Mouse (Mus musculus) adrenal gland, postnatal 4 days (tissue): ENCODE data around the gene Rps7. TPM values are rescaled to one million over a fixed set of nuclear protein-coding genes. Genes with fewer than 3 reads are reported as not detected.

Source experiments
- DNase-seq, 2 experiments: peaks; one replicate each; pipeline ENCODE4 v3.0.0; 2021 to 2022; ENCODE audit warnings: low spot score in 2 of 2, mixed read lengths in 2 of 2
- long read RNA-seq, 2 experiments: library from polyadenylated mRNA; stranded (forward); transcript quantifications; one replicate each; pipeline ENCODE4 v2.0.0; 2021
- total RNA-seq, 2 experiments: library from RNA; stranded (reverse); gene quantifications; 2 replicates each; pipeline ENCODE4 v1.2.3; 2021

Gene Rps7
- total RNA-seq, result 100 to 1,000 TPM; 657 to 756 TPM
- long read RNA-seq, experiment 1, transcript Rps7-201 (7 exons, 954 nt), result major isoform, 474 of 491 reads
- long read RNA-seq, experiment 1, transcript Rps7-203 (6 exons, 820 nt), result minor isoform, 8 of 491 reads
- long read RNA-seq, experiment 1, partial matches to known transcripts, result 3 of 491 reads
- long read RNA-seq, experiment 1, other reads (novel, unspliced or antisense), result 5 of 491 reads
- long read RNA-seq, experiment 2, transcript Rps7-203 (6 exons, 820 nt), result minor isoform, 15 of 433 reads
- long read RNA-seq, experiment 2, transcript Rps7-201 (7 exons, 954 nt), result major isoform, 407 of 433 reads
- long read RNA-seq, experiment 2, partial matches to known transcripts, result 3 of 433 reads
- long read RNA-seq, experiment 2, other reads (novel, unspliced or antisense), result 4 of 433 reads

- peak; percentile 73 to 78 for DNase-seq
Measured at GRCm38 (mm10) chr12:28635535-28636476, at the start of gene Rps7. Gene Rps7, minus strand, starts transcription at chr12:28635953.

DNA sequence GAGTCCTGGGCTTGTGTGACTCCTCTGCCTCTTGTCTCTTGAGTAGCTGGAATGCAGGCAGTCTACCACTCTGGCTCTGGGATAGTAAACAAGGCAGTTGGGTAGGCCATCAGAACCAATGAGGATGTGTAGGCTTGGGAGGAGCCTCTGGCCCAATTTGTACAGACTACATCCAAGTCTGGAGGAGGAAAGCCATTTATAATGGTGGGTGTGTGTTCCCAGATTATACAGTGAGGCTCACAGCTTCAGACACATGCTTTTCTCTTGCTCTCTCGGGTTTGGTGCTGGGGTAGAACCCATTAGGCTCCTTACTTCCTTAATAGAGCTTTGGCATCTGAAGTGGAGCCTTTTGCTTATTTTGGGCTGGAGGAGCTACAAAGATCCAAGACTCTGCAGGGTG lies 48.9 kb upstream of the Rps7 start:
- DNase-seq, result no peak

DNA sequence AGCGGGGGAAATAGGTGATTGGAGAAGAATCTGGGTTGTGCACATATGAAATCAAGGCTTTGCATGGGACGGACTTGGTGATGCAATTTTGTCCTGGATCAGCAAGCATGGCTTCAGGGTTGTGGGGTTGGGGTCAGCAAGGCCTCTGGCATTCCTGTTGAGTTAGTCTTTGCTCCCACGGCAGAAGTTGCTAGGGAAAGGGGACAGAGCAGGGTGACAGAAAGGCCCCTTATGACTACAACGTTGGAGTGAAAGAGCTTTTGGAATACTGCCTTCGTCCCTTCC lies 40.1 kb upstream of the Rps7 start:
- DNase-seq, result no peak

GRCm38 (mm10) chr12:28675121-28675924 lies 39.6 kb upstream of the Rps7 start, which contains the start of gene Adi1:
Gene Adi1, plus strand, starts transcription at chr12:28675231.
- peak; percentile 60 to 63 for DNase-seq

GRCm38 (mm10) chr12:28674038-28674720 lies 38.4 kb upstream of the Rps7 start:
- no peak for DNase-seq

- no peak for DNase-seq
Measured at GRCm38 (mm10) chr12:28667287-28667686, 31.5 kb upstream of the Rps7 start.

- DNase-seq, result no peak
Measured at GRCm38 (mm10) chr12:28666734-28667133, 31.0 kb upstream of the Rps7 start.

GRCm38 (mm10) chr12:28662628-28663027 lies 26.9 kb upstream of the Rps7 start:
- DNase-seq, result no peak

GRCm38 (mm10) chr12:28649141-28650110 lies 13.7 kb upstream of the Rps7 start, which contains the start of gene Rnaseh1:
Gene Rnaseh1, plus strand, starts transcription at chr12:28649602.
- peak; percentile 73 to 76 for DNase-seq

DNA sequence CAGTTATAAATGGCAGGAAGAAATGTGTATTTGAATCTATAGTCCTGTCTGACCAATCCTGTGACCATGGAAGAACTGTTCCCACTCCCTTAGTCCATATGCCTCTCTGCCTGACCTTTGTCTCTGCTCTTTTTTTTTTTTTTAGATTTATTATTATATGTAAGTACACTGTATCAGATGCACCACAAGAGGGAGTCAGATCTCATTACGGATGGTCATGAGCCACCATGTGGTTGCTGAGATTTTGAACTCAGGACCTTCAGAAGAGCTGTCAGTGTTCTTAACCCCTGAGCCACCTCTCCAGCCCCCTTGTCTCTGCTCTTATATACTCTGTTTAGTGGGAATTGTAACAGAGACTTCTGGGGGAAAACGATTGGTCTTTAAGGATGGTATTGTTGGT lies 3.0 kb upstream of the Rps7 start:
- DNase-seq, result no peak

DNA sequence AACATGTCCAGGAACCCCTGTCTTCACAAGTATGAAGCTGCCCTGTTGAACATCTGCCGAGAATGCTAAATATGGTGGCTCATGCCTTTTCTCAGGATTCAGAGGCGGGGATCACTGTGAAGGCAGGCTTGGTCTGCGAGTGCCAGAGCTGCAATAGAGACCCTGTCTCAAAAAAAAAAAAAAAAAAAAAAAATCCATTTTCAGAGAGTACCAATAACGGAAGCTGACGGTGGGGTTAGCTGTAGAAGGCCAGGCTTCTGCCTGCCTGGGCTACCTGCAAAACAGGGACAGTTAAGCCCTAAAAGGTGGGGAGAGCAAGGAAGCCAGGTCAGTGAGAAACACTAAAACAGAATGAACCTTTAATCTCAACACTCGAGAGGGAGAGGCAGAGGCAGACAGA lies 790 bp upstream of the Rps7 start:
- DNase-seq, result no peak

DNA sequence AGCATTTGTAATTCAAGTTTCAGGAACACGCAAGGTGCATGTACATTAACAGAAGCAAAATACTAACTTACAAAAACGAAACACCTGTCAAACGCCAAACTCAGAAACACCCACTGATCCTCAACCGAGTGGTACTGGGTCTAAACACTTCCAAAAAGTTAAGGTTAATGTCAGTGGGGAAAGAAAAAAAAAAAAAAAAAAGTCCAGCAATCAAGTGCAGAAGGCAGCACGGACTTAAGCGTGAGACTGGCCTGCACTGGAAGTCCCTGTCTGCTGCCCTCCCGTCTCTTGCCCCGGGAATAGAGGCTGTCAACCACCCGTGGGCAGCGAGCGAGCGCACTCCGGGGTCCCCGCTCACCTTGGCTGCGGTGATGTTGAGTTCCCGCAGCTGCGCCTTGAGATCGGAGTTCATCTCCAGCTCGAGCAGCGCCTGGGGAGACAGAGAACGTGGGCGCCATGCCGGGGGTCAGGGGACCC lies 657 bp downstream of the Rps7 start:
- no peak for DNase-seq

- no peak for DNase-seq
Measured at GRCm38 (mm10) chr12:28628436-28628835, 7.3 kb downstream of the Rps7 start.

GRCm38 (mm10) chr12:28627092-28627491 lies 8.7 kb downstream of the Rps7 start:
- no peak for DNase-seq

DNA sequence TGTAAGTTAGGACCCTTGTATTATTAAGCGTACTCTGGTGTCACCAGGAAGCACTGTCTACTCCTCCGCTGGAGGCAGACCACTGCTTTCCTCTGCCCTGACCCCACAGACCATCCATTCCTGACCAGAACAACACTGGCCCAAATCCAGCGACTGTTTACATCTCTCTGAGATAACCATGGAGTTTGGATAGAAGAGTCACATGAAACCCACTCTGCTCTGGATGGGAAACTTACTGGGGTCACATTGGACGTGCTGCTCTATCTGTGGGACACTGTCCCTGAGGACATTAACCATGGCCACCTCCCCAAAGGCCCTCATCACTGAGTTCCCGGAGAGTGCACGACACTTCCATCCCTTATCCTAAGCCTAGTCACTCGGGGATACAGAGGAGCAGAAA lies 10.3 kb downstream of the Rps7 start:
- DNase-seq, result no peak

GRCm38 (mm10) chr12:28624251-28624650 lies 11.5 kb downstream of the Rps7 start:
- no peak for DNase-seq

GRCm38 (mm10) chr12:28623195-28623594 lies 12.6 kb downstream of the Rps7 start, which contains the start of gene Colec11:
Gene Colec11, minus strand, starts transcription at chr12:28623377.
- DNase-seq, result no peak

GRCm38 (mm10) chr12:28622641-28623040 lies 13.1 kb downstream of the Rps7 start:
- no peak for DNase-seq

DNA sequence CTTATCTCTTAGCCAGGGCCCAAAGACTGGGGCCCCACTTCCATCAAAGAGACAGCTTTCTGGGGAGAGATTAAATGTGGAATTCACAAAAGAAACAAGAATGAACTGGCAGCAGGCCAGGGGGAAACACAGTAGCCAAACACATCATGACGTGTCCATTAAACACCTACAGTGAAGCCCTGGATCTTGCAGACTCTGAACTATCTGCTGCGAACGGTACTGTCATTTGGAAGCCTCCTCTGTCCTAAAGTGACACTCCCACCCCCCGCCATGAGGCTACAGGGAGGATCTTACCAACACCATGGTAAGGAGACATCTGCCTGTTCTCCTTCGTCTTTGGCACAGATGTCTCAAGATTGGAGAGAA lies 13.6 kb downstream of the Rps7 start:
- DNase-seq, result no peak
